Mouse (Mus musculus): Measurements from ENCODE around the gene Clpsl2.
"Not testable (repeated sequence)": the region's sequence is repeated elsewhere in the genome, so short reads cannot be mapped to it uniquely, and the experiment has no call there.

Gene Clpsl2

GRCm38 (mm10) chr17:28521071-28521726 lies 28.0 kb upstream of the Clpsl2 start:
- DNase-seq, result no peak

GRCm38 (mm10) chr17:28521920-28522319 lies 27.3 kb upstream of the Clpsl2 start:
- no peak for DNase-seq

- peak; percentile 98 to 99 for DNase-seq
Measured at GRCm38 (mm10) chr17:28522623-28523354, 26.4 kb upstream of the Clpsl2 start.

GRCm38 (mm10) chr17:28523355-28524008 lies 25.7 kb upstream of the Clpsl2 start:
- DNase-seq, result no peak

- DNase-seq, result no peak
Measured at GRCm38 (mm10) chr17:28524009-28524695, 25.1 kb upstream of the Clpsl2 start.

GRCm38 (mm10) chr17:28524831-28525430 lies 24.3 kb upstream of the Clpsl2 start:
- DNase-seq, result no peak

GRCm38 (mm10) chr17:28527184-28528042 lies 21.8 kb upstream of the Clpsl2 start:
- DNase-seq, result peak in 1 of 2 experiments; percentile 43

GRCm38 (mm10) chr17:28528043-28528351 lies 21.2 kb upstream of the Clpsl2 start:
- peak; percentile 84 to 85 for DNase-seq

GRCm38 (mm10) chr17:28529116-28529515 lies 20.1 kb upstream of the Clpsl2 start:
- DNase-seq, result no peak

GRCm38 (mm10) chr17:28530506-28530905 lies 18.7 kb upstream of the Clpsl2 start, which contains the start of gene Armc12:
Armc12 (plus strand) TSS chr17:28530806.
- no peak for DNase-seq

GRCm38 (mm10) chr17:28531946-28532345 lies 17.3 kb upstream of the Clpsl2 start:
- DNase-seq, result no peak

- no peak for DNase-seq
Measured at GRCm38 (mm10) chr17:28532557-28532956, 16.7 kb upstream of the Clpsl2 start.

GRCm38 (mm10) chr17:28533327-28533726 lies 15.9 kb upstream of the Clpsl2 start:
- DNase-seq, result no peak

- DNase-seq, result no peak
Measured at GRCm38 (mm10) chr17:28537881-28538280, 11.3 kb upstream of the Clpsl2 start.

GRCm38 (mm10) chr17:28546925-28547324 lies 2.3 kb upstream of the Clpsl2 start:
- DNase-seq, result no peak

- no peak for DNase-seq
Measured at GRCm38 (mm10) chr17:28548550-28548949, 661 bp upstream of the Clpsl2 start.

- DNase-seq, result peak; percentile 70 to 77
Measured at GRCm38 (mm10) chr17:28553040-28553793, 4.0 kb downstream of the Clpsl2 start.

- DNase-seq, result not testable (repeated sequence)
Measured at GRCm38 (mm10) chr17:28554021-28554420, 4.8 kb downstream of the Clpsl2 start.

GRCm38 (mm10) chr17:28556635-28557396 lies 7.6 kb downstream of the Clpsl2 start:
- peak in 1 of 2 experiments; percentile 15 for DNase-seq

- DNase-seq, result no peak
Measured at GRCm38 (mm10) chr17:28557772-28558171, 8.6 kb downstream of the Clpsl2 start.
